Mouse (Mus musculus) E14TG2a.4 (cell line): Measurements from ENCODE around the gene Rftn1.

Experiments
- CTCF ChIP-seq: conservative IDR thresholded peaks from 2 replicates; pipeline ENCODE4 v1.5.1; 2014; ENCODE audit warnings: low read length
- NANOG ChIP-seq: IDR thresholded peaks from 2 replicates; pipeline ENCODE4 v1.6.1; 2014; ENCODE audit warnings: borderline replicate concordance, low read length, mixed read lengths
- POU5F1 ChIP-seq: IDR thresholded peaks from 2 replicates; pipeline ENCODE4 v1.6.1; 2014; ENCODE audit warnings: low read length, borderline replicate concordance

- TF ChIP-seq CTCF = no peak
- no peak for TF ChIP-seq POU5F1
- no peak for TF ChIP-seq NANOG
Measured at GRCm38 (mm10) chr17:50147831-50148587, 42.5 kb downstream of the Rftn1 start.
